Mouse (Mus musculus) left cerebral cortex, postnatal 36 days (tissue): ENCODE data around the gene Zfp446. TPM values are rescaled to one million over a fixed set of nuclear protein-coding genes. Genes with fewer than 3 reads are reported as not detected.
"Not testable (repeated sequence)": the region's sequence is repeated elsewhere in the genome, so short reads cannot be mapped to it uniquely, and the experiment has no call there.

ENCODE experiments used
- DNase-seq, 2 experiments: peaks; one replicate each; pipeline ENCODE4 v3.0.0; 2021 to 2022; ENCODE audit warnings: low spot score in 2 of 2, mixed read lengths in 1 of 2
- intact Hi-C: fragments of 180-260 bp; cut with DNase I; formaldehyde crosslinking; loops from one replicate; pipeline ENCODE4 v1.15.1; 2025
- total RNA-seq, 2 experiments: library from RNA; stranded (reverse); gene quantifications; 2 replicates each; pipeline ENCODE4 v1.2.3; 2021

The Zfp446 gene
- total RNA-seq = 1 to 10 TPM; 6.7 to 9.7 TPM

DNA sequence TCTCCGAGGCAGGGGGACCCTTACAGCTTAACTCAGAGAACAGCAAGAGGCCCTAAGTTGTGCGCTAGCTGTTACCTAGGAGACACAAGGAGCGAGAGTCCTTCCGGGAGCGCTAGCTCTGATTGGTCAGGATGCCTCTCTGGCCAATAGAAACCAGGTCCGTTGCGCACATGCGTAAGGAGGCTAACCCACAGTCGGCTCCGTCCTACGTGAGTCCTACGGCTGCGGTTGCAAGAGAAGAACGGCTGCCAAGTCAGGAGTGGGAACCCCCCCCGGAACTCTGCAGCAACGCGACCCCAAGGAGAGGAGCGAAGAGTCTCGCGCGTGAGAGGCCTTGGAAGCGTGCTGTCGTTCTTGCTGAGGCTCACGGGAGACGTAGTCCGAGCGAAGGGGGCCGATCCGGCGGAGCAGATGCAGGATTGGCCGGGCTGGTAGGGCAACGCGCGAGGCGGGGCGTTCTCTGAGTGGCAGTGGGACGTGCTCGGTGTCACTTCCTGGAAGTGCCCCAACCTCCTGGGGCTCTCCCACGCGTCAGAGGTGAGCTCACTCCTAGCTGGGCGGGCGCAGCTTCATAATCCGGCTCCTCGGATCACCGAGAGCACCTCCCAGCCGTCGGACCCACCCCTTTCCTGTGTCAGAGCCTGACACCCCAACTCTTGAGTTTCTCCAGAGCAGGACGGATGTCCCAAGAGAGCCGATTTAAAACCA lies at the start of gene Zfp446:
Zfp446 (plus strand) TSS at position 167 of the 708 bp plus-strand sequence.
- intact Hi-C loops = loop anchor here (5.0 kb wide), 1 partner anchor 54 kb away; the partner anchor contains the start of gene Chmp2a
- peak; percentile 99 for DNase-seq

DNA sequence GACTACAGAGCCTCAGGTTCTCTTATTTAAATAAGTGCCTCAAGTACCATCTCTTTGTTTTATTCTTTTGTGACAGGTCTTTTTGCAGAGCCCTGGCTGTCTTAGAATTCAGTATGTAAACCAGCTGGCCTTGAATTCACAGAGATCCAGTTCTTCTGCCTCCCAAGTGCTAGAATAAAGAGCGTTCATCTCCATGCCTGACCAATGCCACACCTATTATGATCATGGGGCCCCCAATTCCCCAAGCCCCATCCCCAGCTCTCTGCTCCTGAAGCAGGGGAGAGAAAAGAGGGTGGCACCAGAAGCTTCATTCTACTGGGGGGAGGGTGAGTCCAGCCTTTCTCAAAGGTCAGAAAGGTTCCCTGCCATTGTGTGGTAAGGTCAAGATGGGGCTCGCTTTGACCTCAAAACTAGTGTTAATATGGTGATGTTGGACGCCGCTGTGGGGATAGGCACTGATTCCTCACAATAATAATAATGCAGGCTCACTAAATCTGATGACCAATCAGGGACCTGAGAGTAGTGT lies 44.0 kb upstream of the Zfp446 start:
- DNase-seq = no peak
- intact Hi-C loops = no loop called here

GRCm38 (mm10) chr7:12934808-12935207 lies 42.8 kb upstream of the Zfp446 start:
- intact Hi-C loops = no loop called here
- DNase-seq = no peak

GRCm38 (mm10) chr7:12937254-12937803 lies 40.3 kb upstream of the Zfp446 start:
- DNase-seq, intact Hi-C loops: not testable (repeated sequence)

- no peak for DNase-seq
- intact Hi-C loops = no loop called here
Observed at GRCm38 (mm10) chr7:12940599-12940998, 37.0 kb upstream of the Zfp446 start.

GRCm38 (mm10) chr7:12943488-12943887 lies 34.2 kb upstream of the Zfp446 start:
- intact Hi-C loops = no loop called here
- DNase-seq = no peak

GRCm38 (mm10) chr7:12949032-12949871 lies 28.4 kb upstream of the Zfp446 start:
- intact Hi-C loops = loop anchor here (2.0 kb wide), 1 partner anchor 26 kb away; the partner anchor contains the start of gene Rps5
- DNase-seq = peak; percentile 94 to 97

DNA sequence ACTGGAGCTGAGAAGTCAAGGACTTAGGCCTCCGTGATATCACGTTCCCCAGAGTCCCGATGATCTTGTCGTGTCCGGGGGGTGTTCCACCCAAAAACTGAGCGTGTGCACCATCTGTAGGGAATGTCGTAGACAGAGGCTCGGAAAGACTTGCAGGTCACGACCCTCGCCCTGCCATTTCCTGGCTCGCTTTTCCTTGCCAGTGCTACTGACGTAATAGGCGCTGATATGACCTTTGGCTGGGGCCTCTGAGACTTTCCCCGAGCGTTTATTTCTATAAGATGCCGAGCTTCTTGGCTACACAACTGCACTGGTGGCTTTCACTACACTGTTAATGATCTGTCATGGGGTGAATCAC lies 27.8 kb upstream of the Zfp446 start:
- intact Hi-C loops = loop anchor here (2.0 kb wide), 1 partner anchor 27 kb away; the partner anchor contains the start of gene Rps5
- no peak for DNase-seq

- intact Hi-C loops = no loop called here
- no peak for DNase-seq
Observed at GRCm38 (mm10) chr7:12954896-12955295, 22.8 kb upstream of the Zfp446 start.

GRCm38 (mm10) chr7:12957511-12957910 lies 20.1 kb upstream of the Zfp446 start:
- intact Hi-C loops = no loop called here
- DNase-seq = no peak

DNA sequence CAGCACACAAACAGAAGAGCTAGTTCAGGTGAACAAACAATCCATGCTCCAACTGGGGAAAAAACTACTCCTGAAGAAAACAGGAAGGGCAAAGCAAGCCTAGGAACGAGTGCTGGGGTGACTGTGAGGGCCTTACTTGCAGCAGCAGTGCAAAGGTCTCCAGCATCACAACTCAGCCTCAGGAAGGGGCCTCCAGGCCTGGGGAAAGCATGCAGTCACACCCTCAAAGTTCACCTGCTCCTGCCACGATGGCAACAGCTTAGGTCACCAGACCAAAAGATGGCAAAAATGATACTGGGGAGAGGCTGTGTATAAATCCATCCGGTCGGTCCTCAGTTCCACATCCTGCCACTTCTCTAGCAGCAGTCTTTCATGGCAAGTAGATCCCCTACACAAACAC lies 18.7 kb upstream of the Zfp446 start:
- no peak for DNase-seq

DNA sequence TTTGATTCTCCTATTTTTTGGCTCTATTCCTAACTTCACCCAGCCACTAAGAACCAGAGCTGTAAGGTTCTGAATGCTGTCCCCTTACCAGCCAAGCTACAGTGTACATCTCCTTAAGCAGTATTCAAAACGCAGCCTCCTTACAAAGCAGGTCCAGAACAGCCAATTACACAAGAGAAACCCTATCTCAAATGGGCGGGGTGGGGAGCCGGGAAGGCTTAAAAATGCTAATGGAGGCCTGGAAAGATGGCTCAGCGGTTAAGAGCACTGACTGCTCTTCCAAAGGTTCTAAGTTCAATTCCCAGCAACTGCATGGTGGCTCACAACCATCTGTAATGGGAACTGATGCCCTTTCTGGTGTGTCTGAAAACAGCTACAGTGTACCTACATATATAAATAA lies 17.9 kb upstream of the Zfp446 start:
- intact Hi-C loops = loop anchor here (5.0 kb wide), 1 partner anchor 37 kb away; the partner anchor contains the start of gene Rps5
- no peak for DNase-seq

More for the DNA sequence above, 18.7 kb upstream of the Zfp446 start:
- intact Hi-C loops = no loop called here

DNA sequence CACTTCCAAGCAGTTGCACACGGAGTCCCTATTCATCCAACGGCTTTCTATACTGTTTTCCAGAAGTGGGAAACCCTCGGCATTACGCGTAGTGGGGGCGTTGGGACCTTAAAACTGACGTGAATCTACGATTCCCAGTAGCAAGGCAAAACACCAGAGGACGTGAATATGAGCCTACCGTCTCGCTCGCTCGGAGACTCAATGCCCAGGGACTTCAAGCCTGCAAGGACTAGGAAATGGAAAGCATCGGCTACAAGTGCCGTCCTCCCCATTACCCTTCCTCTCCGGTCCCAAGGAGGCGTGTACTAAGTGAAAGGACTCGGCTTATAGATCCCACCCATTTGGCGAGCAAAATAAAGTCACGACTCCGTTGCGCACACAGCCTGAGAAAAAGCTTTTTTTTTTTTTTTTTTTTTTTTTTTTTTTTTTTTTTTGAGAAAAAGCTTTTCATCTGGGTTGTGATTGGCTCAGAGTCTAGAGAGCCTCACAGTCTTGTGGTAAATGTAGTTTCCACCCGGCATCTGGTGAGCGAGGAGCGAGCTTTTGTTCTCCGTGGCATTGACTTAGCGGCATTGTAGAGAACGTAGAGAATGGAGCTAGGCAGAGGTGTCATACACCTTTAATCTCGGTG lies 16.0 kb upstream of the Zfp446 start:
- intact Hi-C loops = loop anchor here (5.0 kb wide), 1 partner anchor 39 kb away; the partner anchor contains the start of gene Rps5
- peak; percentile 41 to 49 for DNase-seq

GRCm38 (mm10) chr7:12965678-12966091 lies 12.0 kb upstream of the Zfp446 start, which contains the start of gene Zfp324:
TSS of gene Zfp324 (plus strand) at chr7:12965838.
- intact Hi-C loops = no loop called here

GRCm38 (mm10) chr7:12966104-12966845 lies 11.4 kb upstream of the Zfp446 start:
- DNase-seq = peak; percentile 61 to 68
- intact Hi-C loops = no loop called here

More at GRCm38 (mm10) chr7:12965678-12966091, 12.0 kb upstream of the Zfp446 start, which contains the start of gene Zfp324:
- peak; percentile 89 to 91 for DNase-seq

- intact Hi-C loops = no loop called here
- no peak for DNase-seq
Observed at GRCm38 (mm10) chr7:12970906-12971305, 6.7 kb upstream of the Zfp446 start.

GRCm38 (mm10) chr7:12978931-12979722 lies 1.5 kb downstream of the Zfp446 start:
- intact Hi-C loops = loop anchor here (5.0 kb wide), 1 partner anchor 53 kb away; the partner anchor contains the start of gene Chmp2a
- no peak for DNase-seq

DNA sequence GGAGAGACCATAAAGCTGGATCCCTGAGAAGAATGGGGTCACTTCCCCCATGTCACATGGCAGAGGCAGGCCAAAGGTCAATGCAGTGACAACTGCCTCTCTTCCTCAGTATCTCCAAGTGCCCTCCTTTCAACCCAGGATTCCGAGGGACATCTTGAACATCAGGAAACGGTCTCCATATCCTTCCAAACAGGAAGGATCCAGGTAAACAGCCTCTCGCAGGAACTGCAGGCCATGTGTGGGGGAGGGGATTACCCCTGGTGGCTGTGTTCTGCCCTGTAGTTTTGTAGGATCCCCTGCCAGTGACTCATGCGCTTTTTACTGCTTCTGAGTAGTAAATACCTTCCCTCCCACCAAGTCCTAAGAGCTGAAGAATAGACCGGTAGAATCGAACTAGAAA lies 2.1 kb downstream of the Zfp446 start:
- intact Hi-C loops = loop anchor here (5.0 kb wide), 1 partner anchor 53 kb away; the partner anchor contains the start of gene Chmp2a
- no peak for DNase-seq
